ENCODE assay signal across 13 mouse cellular contexts in the genomic region with DNA sequence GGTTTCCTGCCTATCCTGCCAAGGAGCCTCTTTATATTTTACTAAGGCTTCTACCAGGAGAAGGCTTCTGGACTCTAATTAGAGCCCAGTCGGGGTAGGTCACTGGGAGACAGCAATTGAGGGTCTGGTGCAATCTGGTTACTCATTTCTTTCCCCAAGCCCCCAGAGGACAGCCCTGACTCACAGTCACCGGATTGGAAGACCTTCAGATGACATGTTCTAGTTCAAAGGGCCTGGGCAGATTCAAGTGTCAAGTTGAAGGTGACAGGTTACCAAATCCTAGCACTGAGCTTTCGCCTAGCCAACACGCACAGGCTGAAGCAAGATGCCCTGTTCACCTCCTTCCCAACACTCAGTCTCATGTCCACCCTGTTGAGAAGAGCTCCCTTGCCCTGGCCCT.
"Had no signal": no experiment of that assay in that cellular context is flagged by ENCODE, and none has a peak within 500 bp of the region (broad histone marks: within the 10 kb centered on the region; RNA-seq: fewer than 3 reads in every experiment).

No protein-coding gene starts in this region.

- H3K36me3 ChIP-seq: limb, embryonic 10.5 days; liver, embryonic 15.5 days; midbrain, embryonic 12.5 days; stomach, embryonic 15.5 days had no signal

- H3K27ac ChIP-seq: limb, embryonic 10.5 days; liver, embryonic 15.5 days; macrophage; midbrain, embryonic 12.5 days; stomach, embryonic 15.5 days had no signal

- H3K9me3 ChIP-seq: limb, embryonic 10.5 days; liver, embryonic 15.5 days; megakaryocyte, embryonic 14.5 days; midbrain, embryonic 12.5 days; stomach, embryonic 15.5 days had no signal

- DNase-seq: kidney, postnatal 10 days; kidney, postnatal 4 days; lung, embryonic 14.5 days; right cerebral cortex, postnatal 14 days; thymus, adult 2 months; thymus, postnatal 36 days had no signal

- H3K4me2 ChIP-seq: liver, embryonic 15.5 days; lung, embryonic 14.5 days; midbrain, embryonic 12.5 days; stomach, embryonic 15.5 days had no signal

- H3K27me3 ChIP-seq: megakaryocyte, embryonic 14.5 days; stomach, embryonic 15.5 days had no signal

- H3K9ac ChIP-seq: liver, embryonic 15.5 days; lung, embryonic 14.5 days; midbrain, embryonic 12.5 days; stomach, embryonic 15.5 days had no signal

- H3K4me3 ChIP-seq: layer of hippocampus, adult 2 months; limb, embryonic 10.5 days; liver, embryonic 15.5 days; megakaryocyte, embryonic 14.5 days; midbrain, embryonic 12.5 days; stomach, embryonic 15.5 days had no signal
